Comparison of ENCODE assay signal across 11 mouse cellular contexts in genomic region chr9:21858084-21858483, GRCm38 (mm10). TPM values are rescaled to one million over a fixed set of nuclear protein-coding genes. Genes with fewer than 3 reads are reported as not detected.
A peak's percentile ranks its signal among the peaks of the same experiment; 100 is the strongest.
DNase-seq lines count a peak whose midpoint lies in the region; ATAC-seq and TF ChIP-seq lines count a peak whose summit lies in the region.
"Had no signal": no experiment of that assay in that cellular context is flagged by ENCODE, and none has a peak within 500 bp of the region (broad histone marks: within the 10 kb centered on the region; RNA-seq: fewer than 3 reads in every experiment).

No protein-coding gene starts in this region.

- H3K27ac ChIP-seq in heart, adult 2 months: peak overlapping the region; percentile 85
- peak overlapping the region; percentile 4; the same call in 1 of the 2 replicates for H3K27ac ChIP-seq in kidney, embryonic 14.5 days (ENCODE audit: low read depth, low read length)

- H3K4me2 ChIP-seq in kidney, embryonic 14.5 days (replicated peaks; ENCODE audit: low read depth, low read length): no peak overlapping the region

- intact Hi-C loops in heart, adult 2 months (cut with DNase I): no loop called here

- H3K27me3 ChIP-seq in heart, adult 2 months (ENCODE audit: control insufficient read depth, insufficient read depth, low read length): no peaks in the 10 kb centered on the region
- H3K27me3 ChIP-seq in kidney, embryonic 14.5 days (ENCODE audit: control insufficient read depth, insufficient read depth, low read length): no peaks in the 10 kb centered on the region

- H3K4me1 ChIP-seq in heart, adult 2 months (ENCODE audit: control insufficient read depth, insufficient read depth, low read length): peaks cover 5% of the 10 kb centered on the region
- H3K4me1 ChIP-seq in kidney, embryonic 14.5 days (ENCODE audit: control insufficient read depth, insufficient read depth, low read length): 0 out of 2 replicates have a peak, but pooled peaks cover 2% of the 10 kb centered on the region
- H3K4me1 ChIP-seq in lung, adult 2 months (ENCODE audit: control insufficient read depth, insufficient read depth, low read length): peaks cover 4% of the 10 kb centered on the region; the same call in 1 of the 2 replicates

- no peaks in the 10 kb centered on the region for H3K36me3 ChIP-seq in heart, adult 2 months (ENCODE audit: control insufficient read depth, insufficient read depth, low read length)
- no peaks in the 10 kb centered on the region for H3K36me3 ChIP-seq in kidney, embryonic 14.5 days (ENCODE audit: control insufficient read depth, insufficient read depth, low read length)

- peak; percentile 50 for TF ChIP-seq CTCF in heart, adult 2 months (IDR thresholded peaks at IDR 0.05)
- TF ChIP-seq CTCF in lung, adult 2 months (IDR thresholded peaks at IDR 0.05; ENCODE audit: insufficient read depth, low read length): 0 out of 2 replicates have a peak, but pooled peaks have one; percentile 18

- peaks cover 5% of the 10 kb centered on the region; the same call in 1 of the 2 replicates for H3K9me3 ChIP-seq in kidney, embryonic 14.5 days (ENCODE audit: control insufficient read depth, low read length)

- no peak overlapping the region for H3K9ac ChIP-seq in heart, adult 2 months (ENCODE audit: low read depth, low read length)
- no peak overlapping the region for H3K9ac ChIP-seq in kidney, embryonic 14.5 days (ENCODE audit: low read depth, low read length)

- TF ChIP-seq POLR2A in heart, adult 2 months (IDR thresholded peaks at IDR 0.05; ENCODE audit: insufficient read depth, low read depth, low read length): no peak
- no peak for TF ChIP-seq POLR2A in lung, adult 2 months (IDR thresholded peaks at IDR 0.05; ENCODE audit: borderline replicate concordance, extremely low read depth, low read depth, low read length)

- 32% methylated on average over 6 of the region's 6 CpGs for WGBS in heart, adult 2 months
- 11% methylated on average over 6 of the region's 6 CpGs for WGBS in kidney, embryonic 14.5 days
- 29% methylated on average over 6 of the region's 6 CpGs for WGBS in lung, adult 2 months

- DNase-seq in adrenal gland, postnatal 36 days: peak; percentile 65 to 73
- DNase-seq in heart, adult 2 months: peak; percentile 68 to 84
- no peak for DNase-seq in lung, adult 2 months
- DNase-seq in frontal cortex, adult 2 months (ENCODE audit: extremely low spot score in 1 of 2, low spot score in 1 of 2): no peak
- no peak for DNase-seq in cerebellum, postnatal 14 days
- DNase-seq: cerebellum, adult 18-20 months; retina, postnatal 1 day had no signal

- peak; percentile 45; the same call in 1 of the 2 replicates for ATAC-seq in kidney, embryonic 14.5 days (ENCODE audit: low FRiP score, low TSS enrichment)
- no peak for ATAC-seq in megakaryocyte progenitor cell, adult 5-6 weeks (replicated peaks; ENCODE audit: poor library complexity)

- peak; percentile 87 for TF ChIP-seq EP300 in heart, adult 2 months (IDR thresholded peaks at IDR 0.05; ENCODE audit: insufficient read depth, low read depth, low read length)

- no peaks in the 10 kb centered on the region for H3K79me2 ChIP-seq in heart, adult 2 months (replicated peaks; ENCODE audit: control insufficient read depth, insufficient read depth, low read length)

- H3K4me3 ChIP-seq in heart, adult 2 months: no peak overlapping the region
- H3K4me3 ChIP-seq in kidney, embryonic 14.5 days (ENCODE audit: low read length): no peak overlapping the region
- H3K4me3 ChIP-seq in lung, adult 2 months (replicated peaks; ENCODE audit: extremely low read depth, low read depth, low read length): no peak overlapping the region
- H3K4me3 ChIP-seq: megakaryocyte, embryonic 14.5 days had no signal

RNA-seq across cellular contexts. Expression of gene Dock6, which starts 5.6 kb away (rescaled TPM):
- 10 to 100 TPM; 31.2 to 40.7 TPM for total RNA-seq in adrenal gland, postnatal 36 days (2021)
- total RNA-seq in heart, adult 2 months (2021): 10 to 100 TPM; 25.9 to 33.8 TPM
- 87.9 and 92.7 TPM in 2 replicates for polyA plus RNA-seq in heart, adult 2 months (2012; rRNA removed)
- polyA plus RNA-seq in kidney, embryonic 14.5 days (2014; fragmentation: Nextera tagmentation; extraction: Ambion mirVana): 31.9 and 39.7 TPM in 2 replicates
- 262 and 278 TPM in 2 replicates for polyA plus RNA-seq in lung, adult 2 months (2012; rRNA removed)
- 0.64 and 1.6 TPM in 2 replicates for total RNA-seq in megakaryocyte progenitor cell, adult 5-6 weeks (2015)
- 0.67 and 2.3 TPM in 2 replicates for total RNA-seq in megakaryocyte progenitor cell, adult 5-6 weeks (2017)
- 47.7 and 50.1 TPM in 2 replicates for polyA plus RNA-seq in frontal cortex, adult 2 months (2012; rRNA removed)

RNA-seq across cellular contexts. Expression of gene Angptl8, which starts 22.8 kb away (rescaled TPM):
- total RNA-seq in adrenal gland, postnatal 36 days (2021): 1 to 10 TPM; 7.5 to 8.7 TPM
- not detected for total RNA-seq in heart, adult 2 months (2021)
- 0.41 and 2.4 TPM in 2 replicates for polyA plus RNA-seq in heart, adult 2 months (2012; rRNA removed)
- polyA plus RNA-seq in kidney, embryonic 14.5 days (2014; fragmentation: Nextera tagmentation; extraction: Ambion mirVana): 2.6 and 3.4 TPM in 2 replicates
- 7.4 and 8.2 TPM in 2 replicates for polyA plus RNA-seq in lung, adult 2 months (2012; rRNA removed)
- 0.22 and 1.8 TPM in 2 replicates for total RNA-seq in megakaryocyte progenitor cell, adult 5-6 weeks (2015)
- total RNA-seq in megakaryocyte progenitor cell, adult 5-6 weeks (2017): 4.0 and 4.7 TPM in 2 replicates
- polyA plus RNA-seq in frontal cortex, adult 2 months (2012; rRNA removed): not detected in 2 replicates
- total RNA-seq: heart, postnatal 36 days had no signal

RNA-seq across cellular contexts. Expression of gene Kank2, which starts 59.5 kb away (rescaled TPM):
- 10 to 100 TPM; 31.2 to 38.3 TPM for total RNA-seq in adrenal gland, postnatal 36 days (2021)
- 10 to 100 TPM; 57.3 to 62.9 TPM for total RNA-seq in heart, adult 2 months (2021)
- polyA plus RNA-seq in heart, adult 2 months (2012; rRNA removed): 45.3 and 52.7 TPM in 2 replicates
- polyA plus RNA-seq in kidney, embryonic 14.5 days (2014; fragmentation: Nextera tagmentation; extraction: Ambion mirVana): 9.4 and 14.3 TPM in 2 replicates
- 108 and 127 TPM in 2 replicates for polyA plus RNA-seq in lung, adult 2 months (2012; rRNA removed)
- 0.72 and 1.2 TPM in 2 replicates for total RNA-seq in megakaryocyte progenitor cell, adult 5-6 weeks (2015)
- total RNA-seq in megakaryocyte progenitor cell, adult 5-6 weeks (2017): 0.71 and 1.2 TPM in 2 replicates
- polyA plus RNA-seq in frontal cortex, adult 2 months (2012; rRNA removed): 7.9 and 8.0 TPM in 2 replicates

RNA-seq across cellular contexts. Expression of gene Rab3d, which starts 59.9 kb away (rescaled TPM):
- 10 to 100 TPM; 28.5 to 58.8 TPM for total RNA-seq in adrenal gland, postnatal 36 days (2021)
- total RNA-seq in heart, adult 2 months (2021): 10 to 100 TPM; 12.4 to 13.5 TPM
- 22.8 and 27.6 TPM in 2 replicates for polyA plus RNA-seq in heart, adult 2 months (2012; rRNA removed)
- polyA plus RNA-seq in kidney, embryonic 14.5 days (2014; fragmentation: Nextera tagmentation; extraction: Ambion mirVana): 4.6 and 8.3 TPM in 2 replicates
- 83.6 and 104 TPM in 2 replicates for polyA plus RNA-seq in lung, adult 2 months (2012; rRNA removed)
- total RNA-seq in megakaryocyte progenitor cell, adult 5-6 weeks (2015): 14.5 and 20.1 TPM in 2 replicates
- total RNA-seq in megakaryocyte progenitor cell, adult 5-6 weeks (2017): 37.3 and 50.6 TPM in 2 replicates
- polyA plus RNA-seq in frontal cortex, adult 2 months (2012; rRNA removed): 10.9 and 13.6 TPM in 2 replicates

Comparison
In these comparisons a context has a peak if more than half of its experiments do, and no peak if none do; other contexts are left out.
1. DNase-seq: peak in adrenal gland, postnatal 36 days (2 of 2) and heart, adult 2 months (2 of 2); none in lung, adult 2 months (single experiment), frontal cortex, adult 2 months (0 of 2) and cerebellum, postnatal 14 days (0 of 2).